Mouse (Mus musculus) midbrain, embryonic 14.5 days (tissue): ENCODE results near the gene Scrn2. TPM values are rescaled to one million over a fixed set of nuclear protein-coding genes. Genes with fewer than 3 reads are reported as not detected.

ENCODE experiments used
- ATAC-seq: fragments of 200-750 bp; cut with Nextera tagmentation; 2 replicates; pipeline ENCODE4 v1.8.0; 2017; ENCODE audit warnings: moderate number of reproducible peaks, moderate library complexity; ENCODE audit not compliant: low FRiP score, low TSS enrichment
- DNase-seq: peaks from one replicate; pipeline ENCODE4 v3.0.0-alpha.2; 2015
- H3K27ac ChIP-seq: fragments of 300-500 bp; sonication (generic); replicated peaks from 2 replicates; pipeline ENCODE4 v1.5.1; 2014; ENCODE audit warnings: mild to moderate bottlenecking, low read depth, low read length, moderate library complexity
- H3K27me3 ChIP-seq: fragments of 300-500 bp; sonication (generic); 2 replicates; pipeline ENCODE4 v1.6.1; 2014; ENCODE audit warnings: low read length, control low read depth, mixed read lengths; ENCODE audit not compliant: control insufficient read depth, insufficient read depth
- H3K36me3 ChIP-seq: fragments of 300-500 bp; sonication (generic); 2 replicates; pipeline ENCODE4 v1.6.1; 2014; ENCODE audit warnings: low read length, control low read depth; ENCODE audit not compliant: control insufficient read depth, insufficient read depth
- H3K4me1 ChIP-seq: fragments of 300-500 bp; sonication (generic); 2 replicates; pipeline ENCODE4 v1.6.1; 2014; ENCODE audit warnings: mild to moderate bottlenecking, antibody characterized with exemption, low read length, control low read depth; ENCODE audit not compliant: control insufficient read depth, insufficient read depth
- H3K4me2 ChIP-seq: fragments of 300-500 bp; sonication (generic); 2 replicates; pipeline ENCODE4 v1.6.1; 2014; ENCODE audit warnings: mild to moderate bottlenecking, low read length, moderate library complexity
- H3K4me3 ChIP-seq: fragments of 300-500 bp; sonication (generic); replicated peaks from 2 replicates; pipeline ENCODE4 v1.5.1; 2014; ENCODE audit warnings: low read depth, low read length
- H3K9ac ChIP-seq: fragments of 300-500 bp; sonication (generic); replicated peaks from 2 replicates; pipeline ENCODE4 v1.6.1; 2014; ENCODE audit warnings: mild to moderate bottlenecking, low read length, moderate library complexity
- H3K9me3 ChIP-seq: fragments of 300-500 bp; sonication (generic); 2 replicates; pipeline ENCODE4 v1.6.1; 2016; ENCODE audit warnings: low read length, control low read depth, mixed read lengths; ENCODE audit not compliant: control insufficient read depth
- WGBS: fragments of 180-500 bp; shearing (Covaris S2); extraction: QIAGEN DNeasy Blood & Tissue Kit; methylation state at CpG from one replicate; pipeline ENCODE4 v1.1.7; 2014; 5-methylcytosine and 5-hydroxymethylcytosine counted together
- polyA plus RNA-seq: library from polyadenylated mRNA; unstranded; fragments of >200 nt; fragmentation: Nextera tagmentation; extraction: Ambion mirVana; gene quantifications from 2 replicates; pipeline ENCODE4 v1.2.1, GENCODE M21; 2014

Scrn2 gene
- polyA plus RNA-seq = 11.3 and 15.6 TPM in 2 replicates

DNA sequence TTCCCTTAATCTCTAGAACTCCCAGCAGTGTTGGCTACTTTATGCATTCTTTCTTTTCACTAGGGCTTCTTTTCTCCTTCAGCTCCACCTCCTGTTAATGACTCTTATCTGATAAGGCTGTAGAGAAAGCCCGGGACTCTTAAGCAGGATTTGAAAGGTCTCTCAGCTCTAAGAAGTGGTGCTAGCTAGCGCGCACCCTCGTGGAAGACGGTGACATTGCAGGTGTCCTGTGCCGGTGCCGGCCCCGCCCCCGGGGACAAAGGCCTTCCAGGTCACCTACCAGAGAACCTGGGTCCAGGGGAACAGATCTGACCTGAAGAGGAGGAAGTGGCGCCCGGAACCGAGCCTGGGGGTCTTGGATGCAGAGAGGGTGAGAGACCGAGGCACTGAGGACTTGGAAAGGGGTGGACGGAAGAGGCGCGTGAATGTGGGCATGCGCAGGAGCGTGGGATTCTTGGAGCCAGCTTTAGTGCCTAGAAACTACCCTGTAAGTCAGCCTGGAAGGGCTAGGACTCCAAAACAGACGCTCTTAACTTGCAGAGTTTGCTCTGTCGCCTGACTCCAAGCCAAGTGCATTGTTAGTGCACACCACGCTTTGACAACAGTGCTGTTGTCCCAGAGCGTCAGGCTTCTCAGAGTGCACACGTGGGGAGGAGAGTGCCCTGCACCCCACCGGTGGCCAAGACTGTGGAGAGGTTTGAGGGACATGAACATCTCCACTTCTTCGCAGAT is at the start of gene Scrn2:
TSS of gene Scrn2 (plus strand) at position 253 of the 732 bp plus-strand sequence.
- peak; percentile 73; the same call in 1 of the 2 replicates for ATAC-seq
- peak; percentile 91 for DNase-seq
- peak within 1 kb of the TSS; percentile 70 for H3K4me2 ChIP-seq
- H3K27me3 ChIP-seq = peaks cover 6% of the 10 kb centered on the region; the same call in 1 of the 2 replicates
- H3K4me1 ChIP-seq = peaks cover 12% of the 10 kb centered on the region
- H3K9ac ChIP-seq = peak within 1 kb of the TSS; percentile 77
- H3K4me3 ChIP-seq = peak within 1 kb of the TSS; percentile 56
- peak within 1 kb of the TSS; percentile 77 for H3K27ac ChIP-seq
- WGBS = 1% methylated on average over 25 of the region's 25 CpGs
- H3K9me3 ChIP-seq = no peaks in the 10 kb centered on the region
- no peaks in the 10 kb centered on the region for H3K36me3 ChIP-seq

GRCm38 (mm10) chr11:96980021-96980420 is 49.7 kb upstream of the Scrn2 start:
- no peak for ATAC-seq
- Histone ChIP-seq H3K9me3 (no peaks in the 10 kb centered on the region), H3K27me3 (no peaks in the 10 kb centered on the region; the same call in 1 of the 2 replicates), H3K9ac (no peak overlapping the region), H3K4me2 (no peak overlapping the region), H3K36me3 (no peaks in the 10 kb centered on the region), H3K4me3 (no peak overlapping the region), H3K27ac (no peak overlapping the region), H3K4me1 (peaks cover 15% of the 10 kb centered on the region)
- no peak for DNase-seq
- 75% methylated on average over 5 of the region's 5 CpGs for WGBS

DNA sequence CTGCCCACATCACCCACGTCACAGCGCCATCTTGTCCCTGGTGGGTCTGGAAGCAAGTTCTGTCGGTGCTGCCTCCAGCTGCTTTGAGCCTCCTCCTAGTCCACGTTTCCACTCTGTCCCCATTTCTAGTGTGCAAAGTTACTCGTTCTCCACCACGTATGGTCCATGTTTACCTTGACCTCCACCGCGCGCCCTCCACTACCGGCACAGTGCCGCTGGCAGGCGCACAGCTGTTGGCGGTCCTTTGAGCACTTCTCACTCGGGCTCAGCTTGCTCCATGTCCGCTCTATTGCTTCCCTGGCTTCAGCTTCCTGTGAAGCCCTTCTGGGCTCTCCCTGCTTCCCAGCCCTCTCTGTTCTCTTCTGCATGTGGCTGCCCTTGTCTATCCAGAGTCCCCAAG is 48.3 kb upstream of the Scrn2 start:
- no peak overlapping the region for H3K4me2 ChIP-seq
- ATAC-seq = no peak
- peaks cover 7% of the 10 kb centered on the region for H3K4me1 ChIP-seq
- H3K36me3 ChIP-seq = no peaks in the 10 kb centered on the region
- DNase-seq = no peak
- no peaks in the 10 kb centered on the region; the same call in 1 of the 2 replicates for H3K27me3 ChIP-seq
- H3K9me3 ChIP-seq = no peaks in the 10 kb centered on the region
- no peak overlapping the region for H3K9ac ChIP-seq
- H3K4me3 ChIP-seq = no peak overlapping the region
- no peak overlapping the region for H3K27ac ChIP-seq
- 79% methylated on average over 15 of the region's 15 CpGs for WGBS

- no peak overlapping the region for H3K27ac ChIP-seq
- 3% methylated on average over 7 of the region's 7 CpGs for WGBS
- peak overlapping the region; percentile 23; the same call in 1 of the 2 replicates for H3K4me2 ChIP-seq
- H3K36me3 ChIP-seq = no peaks in the 10 kb centered on the region
- no peaks in the 10 kb centered on the region for H3K9me3 ChIP-seq
- no peak for ATAC-seq
- H3K4me3 ChIP-seq = no peak overlapping the region
- H3K27me3 ChIP-seq = no peaks in the 10 kb centered on the region; the same call in 1 of the 2 replicates
- DNase-seq = peak; percentile 91
- no peak overlapping the region for H3K9ac ChIP-seq
- H3K4me1 ChIP-seq = 0 out of 2 replicates have a peak, but pooled peaks cover 5% of the 10 kb centered on the region
These were observed 47.4 kb upstream of the Scrn2 start for GRCm38 (mm10) chr11:96982355-96982754.

DNA sequence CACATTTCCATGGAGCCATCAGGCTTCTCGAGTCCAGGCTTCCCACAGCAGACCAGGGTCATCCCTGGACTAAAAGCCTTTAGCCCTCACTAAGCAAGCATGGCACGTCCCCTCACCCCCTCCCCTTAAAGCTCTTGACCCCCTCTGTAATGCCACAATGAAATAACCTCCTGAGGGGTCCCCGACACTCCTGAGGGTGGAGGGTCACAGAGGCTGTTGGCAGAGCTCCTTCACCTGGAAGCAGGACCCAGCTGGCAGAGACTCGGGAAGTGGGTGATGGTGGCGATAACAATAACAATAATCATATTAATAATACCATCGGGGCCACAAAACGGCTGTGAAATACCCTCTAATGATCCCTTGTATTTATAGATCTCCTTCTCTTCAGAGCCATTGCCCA is 46.9 kb upstream of the Scrn2 start, which contains the start of gene Sp2:
TSS of gene Sp2 (minus strand) at position 101 of the 400 bp plus-strand sequence.
- H3K36me3 ChIP-seq = no peaks in the 10 kb centered on the region
- peaks cover 5% of the 10 kb centered on the region; the same call in 1 of the 2 replicates for H3K4me1 ChIP-seq
- H3K9ac ChIP-seq = no peak within 1 kb of the TSS
- no peaks in the 10 kb centered on the region; the same call in 1 of the 2 replicates for H3K27me3 ChIP-seq
- ATAC-seq (no peak), DNase-seq (no peak)
- 78% methylated on average over 7 of the region's 7 CpGs for WGBS
- H3K4me2 ChIP-seq = peak within 1 kb of the TSS; percentile 23; the same call in 1 of the 2 replicates
- H3K9me3 ChIP-seq = no peaks in the 10 kb centered on the region
- H3K27ac ChIP-seq = no peak within 1 kb of the TSS
- H3K4me3 ChIP-seq = no peak within 1 kb of the TSS

GRCm38 (mm10) chr11:96984903-96985302 is 44.8 kb upstream of the Scrn2 start:
- no peak for DNase-seq
- Histone ChIP-seq H3K36me3 (no peaks in the 10 kb centered on the region), H3K9me3 (no peaks in the 10 kb centered on the region), H3K4me1 (peaks cover 8% of the 10 kb centered on the region; the same call in 1 of the 2 replicates), H3K27ac (no peak overlapping the region), H3K4me2 (no peak overlapping the region), H3K27me3 (peaks cover 2% of the 10 kb centered on the region; the same call in 1 of the 2 replicates), H3K9ac (no peak overlapping the region), H3K4me3 (no peak overlapping the region)
- ATAC-seq = no peak
- WGBS = 20% methylated on average over 4 of the region's 4 CpGs

DNA sequence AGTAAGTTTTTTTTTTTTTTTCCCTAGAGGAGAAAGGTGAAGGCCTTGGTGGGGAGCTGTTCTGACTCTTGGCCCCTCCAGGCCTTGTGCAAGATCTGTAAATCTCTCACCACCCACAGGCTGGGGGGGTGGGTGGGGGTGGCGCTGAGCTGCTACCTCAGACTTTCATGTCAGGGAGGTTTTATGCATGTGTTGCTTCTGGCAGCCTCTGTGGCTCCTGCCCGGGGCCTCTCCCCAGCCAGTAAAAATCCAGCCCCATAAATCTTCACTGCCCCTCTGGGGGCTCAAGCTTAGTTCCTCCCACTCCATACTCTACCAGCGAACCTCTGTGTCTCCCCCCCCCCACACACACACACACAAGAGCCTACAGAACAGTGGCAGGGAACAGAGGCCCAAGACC is 43.3 kb upstream of the Scrn2 start:
- H3K36me3 ChIP-seq = no peaks in the 10 kb centered on the region
- DNase-seq (no peak), ATAC-seq (no peak)
- no peak overlapping the region for H3K4me3 ChIP-seq
- no peak overlapping the region for H3K27ac ChIP-seq
- no peak overlapping the region for H3K9ac ChIP-seq
- 58% methylated on average over 3 of the region's 3 CpGs for WGBS
- H3K27me3 ChIP-seq = peaks cover 2% of the 10 kb centered on the region; the same call in 1 of the 2 replicates
- H3K4me2 ChIP-seq = no peak overlapping the region
- peaks cover 8% of the 10 kb centered on the region; the same call in 1 of the 2 replicates for H3K4me1 ChIP-seq
- H3K9me3 ChIP-seq = no peaks in the 10 kb centered on the region

GRCm38 (mm10) chr11:96987873-96988655 is 41.7 kb upstream of the Scrn2 start:
- Histone ChIP-seq H3K9me3 (no peaks in the 10 kb centered on the region), H3K27ac (0 out of 2 replicates have a peak overlapping the region, but pooled peaks have one; percentile 14), H3K4me2 (peak overlapping the region; percentile 55), H3K27me3 (peaks cover 2% of the 10 kb centered on the region; the same call in 1 of the 2 replicates), H3K36me3 (no peaks in the 10 kb centered on the region), H3K4me1 (peaks cover 8% of the 10 kb centered on the region; the same call in 1 of the 2 replicates), H3K4me3 (peak overlapping the region; percentile 36), H3K9ac (peak overlapping the region; percentile 7; the same call in 1 of the 2 replicates)
- ATAC-seq (peak; percentile 37; the same call in 1 of the 2 replicates), DNase-seq (peak; percentile 68)
- 7% methylated on average over 31 of the region's 31 CpGs for WGBS
